ENCODE assay signal across 25 mouse cellular contexts in the genomic region with DNA sequence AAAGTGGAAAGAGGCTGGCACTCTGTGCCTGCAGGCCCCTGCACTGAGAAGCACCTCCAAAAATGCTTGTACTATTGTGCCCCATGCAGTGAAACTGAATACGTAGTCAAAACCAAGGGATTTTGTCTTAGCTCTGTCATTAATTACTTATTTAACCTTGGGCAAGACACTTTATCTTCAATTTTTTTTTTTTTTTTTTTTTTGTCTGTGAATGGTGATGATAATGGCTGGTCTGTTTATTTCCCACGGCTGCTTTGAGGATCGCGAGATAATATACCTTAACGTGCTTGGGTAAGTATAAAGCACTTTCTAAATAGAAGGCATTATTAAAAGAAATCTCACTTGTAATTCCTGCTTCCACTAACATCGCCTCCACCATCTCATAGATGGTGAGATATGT.
"Had no signal": no experiment of that assay in that cellular context is flagged by ENCODE, and none has a peak within 500 bp of the region (broad histone marks: within the 10 kb centered on the region; RNA-seq: fewer than 3 reads in every experiment).

No protein-coding gene starts in this region.

- H3K9ac ChIP-seq: embryonic facial prominence, embryonic 12.5 days; embryonic facial prominence, embryonic 13.5 days; embryonic facial prominence, embryonic 15.5 days; forebrain, embryonic 12.5 days; forebrain, embryonic 13.5 days; forebrain, embryonic 15.5 days; forebrain, postnatal 0 days had no signal

- H3K36me3 ChIP-seq: embryonic facial prominence, embryonic 10.5 days; embryonic facial prominence, embryonic 12.5 days; embryonic facial prominence, embryonic 13.5 days; embryonic facial prominence, embryonic 15.5 days; forebrain, embryonic 10.5 days; forebrain, embryonic 12.5 days; forebrain, embryonic 15.5 days; heart, embryonic 10.5 days had no signal

- H3K9me3 ChIP-seq: embryonic facial prominence, embryonic 10.5 days; embryonic facial prominence, embryonic 12.5 days; embryonic facial prominence, embryonic 13.5 days; embryonic facial prominence, embryonic 15.5 days; forebrain, embryonic 10.5 days; forebrain, embryonic 12.5 days; forebrain, embryonic 13.5 days; forebrain, embryonic 15.5 days; heart, embryonic 10.5 days had no signal

- H3K27ac ChIP-seq: embryonic facial prominence, embryonic 10.5 days; embryonic facial prominence, embryonic 12.5 days; embryonic facial prominence, embryonic 13.5 days; embryonic facial prominence, embryonic 15.5 days; forebrain, embryonic 10.5 days; forebrain, embryonic 12.5 days; forebrain, embryonic 13.5 days; forebrain, embryonic 15.5 days; gastrocnemius, adult 2 months; heart, adult 2 months; heart, embryonic 10.5 days had no signal

- H3K4me3 ChIP-seq: embryonic facial prominence, embryonic 10.5 days; embryonic facial prominence, embryonic 12.5 days; embryonic facial prominence, embryonic 13.5 days; embryonic facial prominence, embryonic 15.5 days; erythroblast, embryonic 14.5 days; forebrain, embryonic 10.5 days; forebrain, embryonic 12.5 days; forebrain, embryonic 13.5 days; forebrain, embryonic 15.5 days; gastrocnemius, adult 2 months; heart, adult 2 months; heart, embryonic 10.5 days had no signal

- DNase-seq: cerebellum, adult 9-10 months; cerebellum, adult 9-11 months; cerebellum, postnatal 10 days; cerebellum, postnatal 25 days; cerebellum, postnatal 36 days; embryo, embryonic 11 days; forebrain, postnatal 0 days; gastrocnemius, adult 2 months; gastrocnemius, postnatal 10 days; gastrocnemius, postnatal 14 days; gastrocnemius, postnatal 25 days; gastrocnemius, postnatal 36 days; heart, adult 11 months; heart, adult 18-20 months; heart, adult 2 months had no signal

- H3K4me1 ChIP-seq: embryonic facial prominence, embryonic 12.5 days; embryonic facial prominence, embryonic 15.5 days; heart, embryonic 10.5 days had no signal

- H3K27me3 ChIP-seq: embryonic facial prominence, embryonic 12.5 days; embryonic facial prominence, embryonic 15.5 days; forebrain, embryonic 15.5 days had no signal
